Mouse (Mus musculus): ENCODE measurements around the gene Rpl41.
"Not testable (repeated sequence)": the region's sequence is repeated elsewhere in the genome, so short reads cannot be mapped to it uniquely, and the experiment has no call there.

Gene Rpl41

DNA sequence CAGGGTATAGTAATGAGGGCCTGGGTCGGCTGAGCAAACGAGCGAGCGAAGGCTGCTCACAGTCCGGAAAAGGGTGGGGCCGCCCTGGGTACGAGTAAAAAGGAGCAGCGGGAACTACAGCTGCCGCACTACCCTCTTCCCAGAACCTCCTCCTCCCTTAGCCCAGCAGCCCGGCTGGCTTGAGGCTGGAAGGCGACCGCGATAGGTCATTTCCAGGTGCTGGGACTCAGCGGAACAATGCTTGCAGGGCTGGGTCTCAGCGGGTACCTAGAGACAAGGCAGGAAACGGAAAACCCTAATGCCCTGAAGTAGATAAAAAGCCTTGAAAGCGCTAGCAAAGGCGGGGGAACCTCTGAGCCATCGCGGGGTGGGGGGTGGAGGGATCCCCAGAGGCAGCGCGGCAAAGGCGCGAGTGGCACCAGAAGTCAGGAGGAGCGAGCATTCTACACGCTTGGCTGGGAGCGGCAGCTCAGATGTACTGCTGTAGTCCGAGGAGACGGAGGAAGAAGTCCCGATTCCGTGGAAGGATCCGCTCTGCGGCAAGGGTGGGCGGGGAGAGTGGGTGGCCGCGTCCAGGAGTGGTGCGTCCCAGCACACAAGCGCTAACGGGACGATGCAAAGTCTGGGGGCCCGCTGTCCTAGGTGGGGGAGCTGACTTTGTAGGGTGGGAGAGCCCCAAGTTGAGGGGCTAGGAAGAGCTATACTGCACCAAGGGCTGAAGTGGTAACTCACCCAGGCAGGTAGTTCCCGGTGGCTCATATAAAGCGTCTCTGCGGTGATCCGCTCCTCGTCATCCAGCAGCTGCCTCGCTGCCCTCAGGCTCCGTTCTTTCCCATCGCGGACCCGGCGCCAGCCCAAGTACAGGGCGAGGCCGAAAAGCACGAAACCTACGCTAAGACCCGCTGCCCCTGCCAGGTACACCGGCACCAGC lies 24.1 kb downstream of the Rpl41 start:
- peak; percentile 74 for DNase-seq (ENCODE audit: low spot score)

DNA sequence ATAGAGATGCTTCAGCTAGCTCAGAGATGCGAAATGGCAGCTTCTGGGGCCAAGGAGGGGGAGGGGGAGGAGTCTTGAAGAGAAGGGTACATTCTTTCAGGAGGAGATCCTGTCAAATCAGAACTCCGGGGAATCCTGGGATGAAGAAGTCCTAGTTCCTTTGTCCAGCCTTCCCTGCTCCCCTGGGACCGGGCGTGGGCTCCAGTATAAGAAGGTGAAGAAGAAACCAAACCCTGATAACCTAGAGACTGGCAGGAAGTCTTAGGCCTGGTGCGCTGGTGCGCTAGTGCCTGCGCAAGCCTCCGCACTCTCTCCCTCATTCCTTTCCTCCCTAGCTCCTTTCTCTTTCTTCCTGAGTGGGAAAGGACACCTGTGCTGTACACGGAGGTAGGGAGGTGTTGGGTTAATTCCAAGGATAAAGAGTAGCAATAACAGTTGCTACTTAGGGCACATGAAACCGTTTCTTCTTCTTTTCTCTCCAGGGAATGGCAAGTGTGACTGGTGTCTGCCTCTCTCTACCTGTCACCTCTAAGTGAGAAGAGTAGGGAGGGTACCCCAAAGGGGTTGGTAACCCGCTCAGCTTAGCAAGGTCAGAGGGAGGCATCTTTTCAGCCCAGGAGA lies 24.9 kb downstream of the Rpl41 start:
- DNase-seq (ENCODE audit: low spot score) = no peak

DNA sequence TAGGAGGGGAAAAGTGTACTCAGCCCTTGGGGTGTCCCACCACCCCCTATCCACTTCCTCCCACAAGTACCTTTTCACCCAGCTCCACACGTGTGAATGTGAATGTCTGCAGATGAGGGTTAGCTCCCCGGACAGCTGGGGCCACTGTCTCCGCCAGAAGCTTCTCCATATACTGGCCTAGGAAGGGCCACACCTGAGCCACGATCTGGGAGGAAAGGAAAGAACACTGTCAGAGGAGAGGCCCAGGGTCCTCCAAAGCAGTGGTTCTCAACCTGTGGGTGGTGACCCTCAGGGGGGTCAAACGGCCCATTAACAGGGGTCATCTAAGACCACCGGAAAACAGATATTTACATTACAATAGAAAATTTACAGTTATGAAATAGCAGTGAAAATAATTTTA lies 26.8 kb downstream of the Rpl41 start:
- DNase-seq (ENCODE audit: low spot score) = no peak

DNA sequence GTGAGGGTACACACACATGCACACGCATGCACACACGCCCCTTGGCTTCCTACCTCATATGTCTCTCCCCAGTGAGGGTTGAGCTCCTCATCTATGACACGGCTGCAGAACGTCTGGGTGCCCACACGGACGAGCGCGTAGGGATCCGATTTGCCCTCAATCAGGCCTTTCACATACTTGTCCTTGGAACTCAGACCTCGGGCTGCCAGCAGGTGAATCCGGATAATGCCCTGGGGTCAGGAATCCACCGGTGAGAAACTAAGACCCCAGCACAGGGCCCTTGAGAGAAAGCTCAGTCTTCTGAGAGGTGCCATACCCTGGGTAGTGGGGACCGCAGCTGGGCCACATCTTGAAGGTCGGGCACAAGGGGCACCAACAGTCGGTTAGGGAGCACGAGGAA lies 28.5 kb downstream of the Rpl41 start:
- DNase-seq (ENCODE audit: low spot score) = no peak

DNA sequence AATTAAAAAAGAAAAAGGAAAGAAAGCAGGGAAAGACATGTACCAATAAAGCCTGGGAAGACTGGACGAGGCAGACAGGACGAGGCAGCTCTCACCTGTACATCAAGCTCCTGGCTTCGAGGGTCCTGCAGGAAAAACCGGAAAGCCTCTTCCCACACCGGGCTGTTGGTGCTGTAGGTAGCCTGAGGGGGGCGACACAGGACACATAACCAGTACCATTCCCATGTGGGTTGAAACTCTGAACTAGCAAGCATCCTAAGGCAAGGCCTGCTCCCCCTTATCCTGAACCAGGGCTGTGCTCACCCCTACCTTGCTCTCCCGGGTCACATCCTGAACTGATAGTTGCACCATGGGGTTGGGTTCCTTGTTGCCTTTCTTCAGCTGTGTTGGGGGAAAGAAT lies 30.3 kb downstream of the Rpl41 start:
- DNase-seq (ENCODE audit: low spot score) = peak; percentile 63

DNA sequence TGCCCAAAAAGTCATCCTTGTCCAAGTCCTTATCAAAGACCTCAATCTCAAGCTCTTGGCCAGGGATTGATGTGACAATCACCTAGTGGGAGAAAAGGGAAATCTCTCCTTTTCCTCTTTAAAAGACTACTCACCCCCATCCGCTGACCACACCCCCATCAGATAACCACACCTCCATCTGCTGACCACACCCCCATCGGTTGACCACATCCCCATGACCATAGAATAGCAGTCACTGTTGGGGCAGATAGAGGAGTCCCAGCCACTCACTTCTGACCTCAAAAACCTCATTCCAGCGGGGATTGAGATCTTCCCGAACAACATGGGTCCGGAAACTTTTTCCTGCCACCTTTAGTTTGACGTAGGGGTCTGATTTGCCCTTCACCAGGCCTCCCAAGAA lies 32.4 kb downstream of the Rpl41 start:
- DNase-seq (ENCODE audit: low spot score) = no peak

DNA sequence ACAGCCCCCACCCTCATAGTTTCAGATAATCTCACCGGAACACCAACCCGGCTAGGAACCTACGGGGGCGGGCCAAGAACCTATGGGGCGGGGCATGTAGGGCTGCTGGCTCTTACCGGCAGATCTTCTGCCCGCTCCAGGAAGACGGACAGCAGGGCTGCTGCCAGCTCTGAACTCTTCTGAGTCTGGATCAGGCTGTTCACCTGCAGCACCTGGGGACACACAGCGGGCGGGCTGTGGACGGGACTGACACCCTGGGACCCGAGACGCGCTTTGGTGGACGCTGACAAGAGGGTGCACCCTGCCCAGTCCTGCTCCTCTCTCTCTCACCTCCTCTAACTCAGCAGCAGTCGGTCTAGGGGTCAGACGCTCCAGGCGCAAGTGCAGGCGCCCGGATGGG lies 33.1 kb downstream of the Rpl41 start:
- DNase-seq (ENCODE audit: low spot score) = no peak

DNA sequence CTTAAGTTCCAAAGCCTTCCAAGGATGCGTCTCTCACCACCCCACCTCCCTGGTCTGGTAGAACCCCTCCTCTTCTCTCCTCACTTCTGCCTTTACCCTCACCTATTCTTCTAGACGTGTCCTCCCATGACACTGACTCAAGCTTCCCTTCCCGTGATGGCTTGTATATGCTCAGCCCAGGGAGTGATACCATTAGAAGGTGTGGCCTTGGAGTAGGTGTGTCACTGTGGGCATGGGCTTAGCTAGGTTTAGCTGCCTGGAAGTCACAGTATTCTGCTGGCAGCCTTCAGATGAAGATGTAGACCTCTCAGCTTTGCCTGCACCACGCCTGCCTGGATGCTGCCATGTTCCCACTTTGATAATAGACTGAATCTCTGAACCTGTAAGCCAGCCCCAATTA lies 34.1 kb downstream of the Rpl41 start:
- no peak for DNase-seq (ENCODE audit: low spot score)

DNA sequence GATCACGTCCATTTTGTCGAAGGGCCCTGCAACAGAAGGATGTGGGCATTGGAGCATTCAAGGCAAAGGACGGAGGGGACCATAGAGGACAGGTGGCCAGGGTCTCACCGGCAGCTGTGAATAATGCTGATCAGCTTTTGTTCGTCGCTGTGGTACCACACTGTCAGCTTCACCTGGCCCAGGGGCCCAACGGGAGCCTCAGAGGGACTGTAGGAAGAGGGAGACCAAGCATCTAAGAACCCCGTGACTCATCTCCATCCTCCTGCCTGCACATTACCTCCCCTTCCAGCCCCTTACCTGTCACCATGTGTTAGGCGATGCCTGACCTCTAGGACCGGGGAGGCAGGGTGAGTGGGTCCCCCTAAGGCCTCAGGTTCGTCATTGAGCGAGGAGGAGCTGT lies 37.3 kb downstream of the Rpl41 start:
- DNase-seq (ENCODE audit: low spot score) = no peak

DNA sequence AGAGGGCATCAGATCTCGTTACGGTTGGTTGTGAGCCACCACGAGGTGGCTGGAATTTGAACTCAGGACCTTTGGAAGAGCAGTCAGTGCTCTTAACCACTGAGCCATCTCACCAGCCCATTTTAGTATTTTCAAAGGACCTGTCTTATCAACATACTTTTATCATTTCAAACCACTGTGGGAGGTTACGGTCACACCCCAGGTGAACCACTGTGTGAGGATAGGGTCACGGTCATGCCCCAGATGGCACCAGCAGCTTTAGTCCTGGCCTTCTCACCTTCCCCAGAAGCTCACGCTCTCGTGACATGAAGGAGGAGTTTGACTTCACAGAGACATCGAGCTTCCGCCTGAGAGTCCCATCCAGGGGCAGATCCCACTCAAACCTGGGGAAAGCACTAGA lies 37.9 kb downstream of the Rpl41 start:
- no peak for DNase-seq (ENCODE audit: low spot score)

DNA sequence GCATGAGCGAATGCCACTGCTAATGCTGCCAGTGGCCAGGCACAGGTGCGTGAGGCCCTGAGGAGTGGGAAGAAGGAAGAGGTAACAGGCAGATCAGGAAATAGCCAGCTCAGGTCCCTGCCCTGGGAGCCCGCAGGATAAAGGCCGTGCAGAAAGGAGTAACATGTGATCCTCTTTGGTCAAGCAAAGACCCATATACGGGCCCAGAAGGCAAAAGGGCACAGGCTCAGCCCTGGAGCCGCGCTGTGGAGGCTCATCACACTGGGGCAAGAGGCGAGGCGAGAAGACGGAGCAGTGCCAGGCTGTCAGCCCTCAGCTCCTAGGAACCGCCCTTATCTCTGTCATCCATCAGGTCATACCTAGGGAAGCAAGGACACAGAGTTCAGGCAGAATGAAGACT lies 38.8 kb downstream of the Rpl41 start:
- DNase-seq (ENCODE audit: low spot score) = no peak

DNA sequence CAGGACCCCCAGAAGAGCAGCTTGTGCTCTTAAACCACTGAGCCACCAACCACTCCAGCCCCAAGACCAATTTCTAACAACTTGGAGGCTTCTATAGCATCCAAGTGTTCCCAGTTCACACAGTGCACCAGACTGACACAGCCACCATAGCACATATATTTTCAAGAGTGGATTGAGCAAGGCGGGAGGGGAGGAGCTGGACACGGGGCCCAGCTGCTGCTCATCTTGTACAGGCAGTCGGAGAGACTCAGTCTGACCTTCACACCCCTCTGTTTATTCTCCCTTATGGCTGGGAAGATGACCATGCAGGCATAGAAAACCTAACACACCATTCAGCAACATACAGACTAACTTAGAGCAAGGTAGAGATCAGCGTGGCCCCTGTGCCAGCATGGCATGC lies 39.3 kb downstream of the Rpl41 start:
- DNase-seq (ENCODE audit: low spot score) = no peak

DNA sequence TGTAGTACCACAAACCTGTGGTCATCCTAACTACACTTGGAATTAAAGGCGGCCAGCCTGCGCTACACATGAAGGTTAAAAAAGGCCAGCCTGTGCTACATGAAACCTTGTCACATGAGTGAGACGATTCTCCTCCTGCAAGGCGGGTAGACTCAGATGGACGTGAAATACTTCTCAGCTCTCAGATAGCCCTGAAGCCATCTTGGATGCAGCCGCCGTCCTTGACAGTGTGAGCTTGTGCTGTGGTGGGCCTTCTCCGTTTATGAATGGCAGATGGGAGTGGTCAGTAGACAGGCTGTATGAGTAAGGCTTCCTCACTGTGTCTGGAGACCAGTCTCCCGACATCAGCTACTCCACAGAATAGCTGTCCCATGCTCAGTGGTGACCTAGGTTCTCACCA lies 39.9 kb downstream of the Rpl41 start:
- no peak for DNase-seq (ENCODE audit: low spot score)

DNA sequence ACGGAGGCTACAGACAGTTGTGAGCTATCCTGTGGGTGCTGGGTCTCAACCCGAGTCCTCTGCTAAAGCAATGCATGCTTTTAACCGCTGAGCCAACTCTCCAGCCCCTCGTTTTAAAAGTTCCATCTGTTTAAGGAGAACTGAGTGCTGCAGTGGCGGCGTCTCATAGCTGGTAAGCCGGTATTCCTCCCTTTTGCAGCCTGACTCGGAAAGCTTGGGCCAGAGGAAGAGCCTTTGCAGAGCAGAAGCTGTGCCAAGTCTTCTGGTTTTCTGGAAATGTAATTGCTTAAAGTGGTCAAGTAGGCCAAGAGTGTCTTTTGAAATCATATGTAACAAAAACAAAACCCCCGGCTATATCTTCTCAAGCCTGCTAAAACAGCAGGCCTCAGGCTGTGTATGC lies 40.8 kb downstream of the Rpl41 start:
- no peak for DNase-seq (ENCODE audit: low spot score)

DNA sequence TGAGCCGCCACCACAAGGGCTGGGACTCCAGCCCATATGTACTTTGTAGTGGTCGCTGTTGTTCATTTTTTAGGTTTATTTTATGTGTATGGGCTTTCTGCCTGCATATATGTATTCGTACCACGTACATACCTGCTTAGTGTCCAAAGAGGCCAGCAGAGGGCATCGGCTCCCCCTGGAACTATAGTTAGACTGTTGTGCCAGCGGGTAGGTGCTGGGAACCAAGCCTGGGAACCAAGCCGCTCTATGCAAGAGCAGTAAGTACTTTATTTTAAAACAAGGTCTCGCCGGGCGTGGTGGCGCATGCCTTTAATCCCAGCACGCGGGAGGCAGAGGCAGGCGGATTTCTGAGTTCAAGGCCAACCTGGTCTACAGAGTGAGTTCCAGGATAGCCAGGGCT lies 43.1 kb downstream of the Rpl41 start:
- DNase-seq (ENCODE audit: low spot score) = no peak

DNA sequence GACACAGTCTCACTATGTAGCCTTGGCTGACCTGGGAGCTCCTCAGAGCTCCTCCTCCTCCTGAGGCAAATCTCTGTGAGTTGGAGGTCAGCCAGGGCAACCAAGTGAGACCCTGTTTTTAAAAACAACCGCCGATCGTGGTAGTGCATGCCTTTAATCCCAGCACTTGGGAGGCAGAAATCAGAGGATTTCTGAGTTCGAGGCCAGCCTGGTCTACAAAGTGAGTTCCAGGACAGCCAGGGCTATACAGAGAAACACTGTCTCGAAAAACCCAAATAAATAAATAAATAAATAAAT lies 43.8 kb downstream of the Rpl41 start:
- DNase-seq (ENCODE audit: low spot score) = not testable (repeated sequence)

DNA sequence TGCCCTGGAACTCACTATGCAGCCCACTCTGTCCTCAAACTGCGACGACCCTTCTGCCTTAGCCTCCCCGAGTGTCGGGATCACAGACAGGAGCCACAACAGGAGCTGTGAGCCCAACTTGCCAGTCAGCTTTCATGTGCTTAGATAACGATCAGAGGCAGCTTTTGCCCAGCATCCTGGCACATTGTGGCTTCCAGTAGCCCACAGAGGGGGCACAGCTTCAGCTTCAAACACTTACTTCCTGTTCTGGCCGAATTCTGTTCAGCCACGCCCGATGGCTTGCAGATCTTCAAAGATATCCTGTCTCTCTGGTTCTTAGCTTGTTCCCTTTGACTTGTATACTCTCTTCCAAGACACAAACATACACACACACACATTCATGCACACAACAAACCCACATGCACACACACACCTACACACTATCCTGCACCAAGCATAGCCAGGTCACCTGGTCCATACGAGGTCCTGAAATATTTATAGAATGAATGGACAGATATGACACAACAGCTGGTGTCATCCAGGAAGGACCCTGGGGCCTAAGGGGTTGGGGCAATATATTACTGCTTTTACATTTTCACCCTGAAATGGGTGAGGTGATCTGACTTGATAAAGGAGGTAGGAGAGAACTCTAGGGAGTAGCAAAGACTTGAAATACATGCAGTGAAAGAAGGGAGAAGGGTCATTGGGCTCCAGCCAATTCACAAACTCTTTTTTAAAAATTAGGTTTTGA lies 44.3 kb downstream of the Rpl41 start:
- no peak for DNase-seq (ENCODE audit: low spot score)

DNA sequence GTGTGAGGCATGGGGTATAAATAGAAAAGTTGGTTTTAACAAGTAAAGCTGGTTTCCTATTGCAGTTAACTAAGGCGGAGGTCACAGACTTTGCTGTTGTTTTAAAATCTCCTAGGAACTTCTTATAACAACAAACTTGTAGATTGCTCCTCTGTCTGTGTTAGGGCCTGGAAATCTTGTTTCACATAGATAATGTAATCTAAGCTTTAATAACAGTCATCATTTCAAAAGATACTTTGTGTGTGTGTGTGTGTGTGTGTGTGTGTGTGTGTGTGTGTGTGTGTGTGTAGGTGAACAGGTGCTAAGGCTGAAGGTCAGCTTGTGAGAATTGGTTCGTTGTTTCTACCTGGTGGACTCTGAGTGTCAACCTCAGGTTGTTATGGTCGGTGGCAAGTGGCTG lies 45.1 kb downstream of the Rpl41 start:
- DNase-seq (ENCODE audit: low spot score) = no peak

DNA sequence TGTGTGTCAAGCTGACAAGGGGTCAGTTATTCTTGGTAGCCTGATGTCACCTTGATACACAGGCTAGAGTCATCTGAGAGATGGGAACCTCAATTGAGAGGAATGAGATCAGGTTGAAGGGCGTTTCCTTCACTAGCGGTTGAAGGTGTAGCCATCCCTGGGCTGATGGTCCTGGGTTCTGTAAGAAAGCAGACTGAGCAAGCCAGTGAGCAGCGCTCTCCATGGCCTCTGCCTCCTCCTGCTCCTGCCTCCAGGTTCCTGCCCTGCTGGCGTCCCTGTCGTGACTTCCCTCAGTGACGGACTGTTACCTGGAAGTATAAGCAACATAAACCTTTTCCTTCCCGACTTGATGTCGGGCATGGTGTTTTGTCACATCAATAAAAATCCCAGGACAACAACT lies 45.6 kb downstream of the Rpl41 start:
- no peak for DNase-seq (ENCODE audit: low spot score)

DNA sequence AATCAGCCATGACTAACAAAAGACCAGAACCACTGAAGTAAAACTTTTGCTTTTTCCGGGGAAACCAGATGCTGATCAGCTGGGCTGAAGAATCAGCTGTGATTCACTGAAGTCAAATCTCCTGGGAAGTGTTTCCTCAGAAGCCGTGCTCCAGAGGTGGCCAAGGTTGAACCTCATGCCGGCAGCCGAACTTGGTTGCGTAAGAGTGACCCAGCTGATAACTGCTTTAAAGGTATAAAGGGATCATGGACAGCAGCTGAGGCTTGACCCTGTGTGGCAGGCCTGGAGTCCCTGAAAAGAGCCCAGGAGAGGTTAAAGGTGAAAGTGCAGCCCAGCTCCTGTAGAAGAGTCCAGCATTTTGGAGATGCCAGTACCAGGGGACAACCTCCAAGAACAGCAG lies 46.8 kb downstream of the Rpl41 start:
- no peak for DNase-seq (ENCODE audit: low spot score)

DNA sequence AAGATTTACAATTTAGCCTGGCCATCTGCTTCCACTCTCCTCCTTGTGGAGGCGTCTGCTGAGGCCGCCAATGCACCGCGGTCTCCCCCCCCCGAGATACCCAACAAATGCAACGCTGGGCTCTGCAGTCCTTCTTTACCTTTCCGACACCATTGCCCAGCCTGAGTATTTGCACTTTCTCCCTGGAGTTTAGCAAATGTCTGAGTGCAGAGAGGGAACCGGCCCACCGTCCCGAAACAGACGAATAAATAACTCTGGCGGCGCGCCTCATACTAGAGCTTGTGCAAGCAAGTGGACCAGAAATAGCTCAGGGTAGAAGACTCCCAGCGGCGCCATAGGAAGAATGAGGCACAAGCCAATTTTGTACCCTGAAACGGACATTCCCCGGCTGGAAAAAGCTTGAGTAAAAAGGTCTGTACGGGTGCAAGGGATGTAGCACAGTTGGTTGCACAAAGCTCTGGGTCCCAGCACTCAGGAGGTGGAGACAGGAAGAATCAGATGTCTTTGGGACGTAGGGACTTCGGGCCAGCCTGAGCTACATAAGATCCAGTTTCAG lies 49.9 kb downstream of the Rpl41 start:
- peak; percentile 76 for DNase-seq (ENCODE audit: low spot score)

DNA sequence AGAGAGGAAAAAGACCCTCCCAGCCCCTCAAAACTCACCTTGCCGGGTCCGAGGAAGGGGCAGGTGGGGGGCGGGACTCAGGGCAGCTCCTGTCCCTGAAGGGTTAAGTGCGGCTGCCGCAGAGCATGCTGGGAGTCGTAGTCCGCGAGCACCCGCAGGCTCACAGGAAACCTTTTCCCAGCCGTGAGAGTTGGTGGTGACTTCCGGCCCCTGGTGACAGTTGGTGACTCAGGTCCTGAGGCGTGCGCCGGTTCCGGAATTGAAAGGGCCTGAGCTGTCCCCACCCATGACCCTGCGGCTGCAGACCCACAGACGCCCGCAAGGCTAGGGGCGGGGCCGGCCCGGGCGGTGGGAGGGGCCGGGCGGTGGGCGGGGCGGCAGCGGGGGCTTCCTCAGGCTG lies 50.5 kb downstream of the Rpl41 start, which contains the start of gene Myl6b:
TSS of gene Myl6b (minus strand) at position 96 of the 400 bp plus-strand sequence.
- DNase-seq (ENCODE audit: low spot score) = peak; percentile 97

All from testis, postnatal 10 days (tissue).